Mouse (Mus musculus): Measurements from ENCODE around the gene St5. TPM values are rescaled to one million over a fixed set of nuclear protein-coding genes. Genes with fewer than 3 reads are reported as not detected.

The St5 gene
- polyA plus RNA-seq, 1 experiment from 2014 or later: 61.2 TPM

DNA sequence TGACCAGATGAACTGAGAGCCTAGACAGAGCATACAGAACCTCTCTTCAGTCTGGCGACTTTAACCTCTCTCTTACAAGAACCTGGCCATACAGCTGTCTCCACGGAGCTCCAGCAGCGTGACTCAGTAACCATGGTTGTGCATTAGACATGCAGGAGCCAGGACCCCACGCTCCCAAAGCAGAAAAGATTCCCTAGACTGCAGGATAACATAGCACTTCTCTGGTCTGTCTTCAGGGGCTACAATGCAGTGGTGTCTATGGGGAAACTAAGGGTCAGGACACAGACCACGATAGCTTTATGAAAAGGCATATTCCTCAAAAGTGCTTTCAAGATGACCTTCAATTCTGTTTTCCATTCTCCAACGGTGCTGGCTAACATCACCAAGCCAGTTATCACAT, 72.1 kb downstream of the St5 start:
- Histone ChIP-seq H3K4me3 (no peak overlapping the region), H3K9me3 (no peaks in the 10 kb centered on the region), H3K36me3 (no peaks in the 10 kb centered on the region), H3K9ac (no peak overlapping the region), H3K4me2 (no peak overlapping the region), H3K4me1 (peaks cover 28% of the 10 kb centered on the region), H3K27ac (no peak overlapping the region), H3K27me3 (no peaks in the 10 kb centered on the region)
- ATAC-seq (ENCODE audit: borderline replicate concordance, extremely low read depth, low FRiP score, low TSS enrichment): no peak
- WGBS: 73% methylated on average over 6 of the region's 6 CpGs

DNA sequence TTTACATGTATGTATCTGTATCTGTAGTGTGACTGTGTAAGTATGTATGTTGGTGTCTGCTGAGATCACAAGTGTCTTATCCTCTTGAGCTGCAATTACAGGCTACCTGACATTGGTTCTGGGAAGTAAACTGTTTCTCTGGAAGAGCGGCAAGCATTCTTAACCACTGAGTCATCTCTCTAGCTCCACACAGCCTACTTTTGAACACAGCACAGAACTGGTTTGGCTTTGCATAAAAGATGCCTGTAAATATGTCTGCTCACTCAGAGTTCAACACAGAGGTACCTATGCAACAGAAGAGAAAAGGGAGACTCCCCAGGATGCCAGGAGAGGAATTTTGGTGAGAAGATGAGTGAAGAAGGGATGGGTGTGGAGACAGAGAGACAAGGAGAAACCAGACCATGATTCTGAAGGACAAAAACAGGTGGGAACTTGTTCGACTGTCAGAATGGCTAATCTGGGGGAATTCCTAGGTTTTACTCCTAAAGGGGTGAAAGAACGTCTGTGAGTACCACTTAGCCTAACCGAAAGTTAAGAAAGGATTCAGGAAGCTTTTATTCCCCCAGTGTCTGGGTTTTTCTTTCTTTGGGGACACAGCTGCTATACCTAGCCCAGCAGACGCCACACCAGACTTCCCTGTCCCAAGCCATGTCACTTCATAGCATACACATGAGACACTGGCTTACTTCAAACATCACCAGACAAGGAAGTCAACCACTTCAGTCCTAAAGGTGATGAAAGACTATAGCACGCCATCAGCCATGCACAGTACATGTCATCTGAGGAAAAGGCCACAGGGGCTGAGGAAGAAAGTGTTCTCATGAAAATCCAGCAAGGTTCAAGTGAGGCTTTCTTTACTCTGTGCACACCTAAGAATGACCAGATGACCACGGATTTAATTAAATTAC, 73.3 kb downstream of the St5 start:
- Histone ChIP-seq H3K4me1 (peaks cover 28% of the 10 kb centered on the region), H3K4me3 (no peak overlapping the region), H3K27ac (peak overlapping the region; percentile 26), H3K36me3 (no peaks in the 10 kb centered on the region), H3K9ac (no peak overlapping the region), H3K4me2 (no peak overlapping the region), H3K9me3 (no peaks in the 10 kb centered on the region), H3K27me3 (no peaks in the 10 kb centered on the region)
- no peak for ATAC-seq (ENCODE audit: borderline replicate concordance, extremely low read depth, low FRiP score, low TSS enrichment)
- WGBS: 54% methylated on average over 7 of the region's 7 CpGs

DNA sequence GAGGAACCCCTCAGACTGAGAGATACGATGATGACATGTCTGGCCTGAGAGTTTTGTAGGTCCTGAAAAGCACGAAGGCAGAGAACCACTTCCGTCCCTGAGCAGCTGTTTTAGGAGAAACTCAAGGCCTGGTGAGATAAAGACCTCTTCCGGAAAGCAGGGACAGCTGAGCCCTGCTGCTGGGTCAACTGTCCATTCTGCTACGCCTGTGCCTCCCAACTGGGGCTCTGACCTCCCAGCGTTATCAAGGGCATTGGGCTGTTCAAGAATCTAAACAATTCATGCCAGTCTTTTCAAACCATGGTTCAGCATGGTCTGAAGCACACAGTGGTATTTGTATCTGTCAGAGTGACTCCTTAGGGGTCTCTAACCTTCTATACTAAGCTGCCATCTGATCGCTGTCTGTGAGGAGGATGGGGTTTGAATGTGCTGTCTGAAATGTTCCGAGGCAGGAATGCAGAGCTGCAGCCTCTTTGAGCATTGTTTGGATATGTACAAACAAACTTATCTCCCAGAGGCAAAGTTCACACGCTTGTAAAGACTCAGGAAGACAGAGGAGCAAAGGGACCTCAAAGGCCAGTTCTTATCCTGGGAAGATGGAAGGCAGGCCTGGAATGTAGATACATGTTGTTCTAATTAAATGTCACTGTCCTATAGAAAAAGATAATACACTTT, 74.3 kb downstream of the St5 start:
- H3K4me1 ChIP-seq: peaks cover 28% of the 10 kb centered on the region
- H3K36me3 ChIP-seq: no peaks in the 10 kb centered on the region
- H3K9ac ChIP-seq: no peak overlapping the region
- no peak overlapping the region for H3K4me2 ChIP-seq
- no peak overlapping the region for H3K4me3 ChIP-seq
- no peaks in the 10 kb centered on the region for H3K27me3 ChIP-seq
- H3K9me3 ChIP-seq: no peaks in the 10 kb centered on the region
- peak overlapping the region; percentile 26 for H3K27ac ChIP-seq
- ATAC-seq (ENCODE audit: borderline replicate concordance, extremely low read depth, low FRiP score, low TSS enrichment): peak; percentile 51; the same call in 1 of the 2 replicates
- 24% methylated on average over 9 of the region's 9 CpGs for WGBS

DNA sequence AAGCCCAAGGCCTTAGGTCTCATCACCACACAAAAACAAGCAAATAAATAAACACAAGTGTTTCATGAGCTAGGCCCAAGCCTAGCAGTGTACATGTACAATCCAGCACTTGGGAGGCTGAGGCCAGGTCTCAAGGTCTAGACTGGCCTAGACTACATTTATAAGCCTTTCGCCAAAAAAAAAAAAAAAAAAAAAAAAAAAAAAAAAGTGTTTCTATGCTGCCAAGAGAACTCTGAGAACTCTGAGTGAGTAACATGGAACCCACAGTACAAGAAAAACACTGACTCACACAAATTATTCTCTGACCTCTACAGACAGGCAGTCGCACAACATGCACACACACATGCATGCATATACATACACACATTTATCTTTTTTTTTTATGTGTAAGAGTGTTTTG, 75.6 kb downstream of the St5 start:
- no peaks in the 10 kb centered on the region for H3K36me3 ChIP-seq
- no peak overlapping the region for H3K4me2 ChIP-seq
- no peak for ATAC-seq (ENCODE audit: borderline replicate concordance, extremely low read depth, low FRiP score, low TSS enrichment)
- 87% methylated on average over 2 of the region's 2 CpGs for WGBS
- H3K4me1 ChIP-seq: peaks cover 24% of the 10 kb centered on the region
- no peak overlapping the region for H3K9ac ChIP-seq
- H3K4me3 ChIP-seq: no peak overlapping the region
- H3K27me3 ChIP-seq: no peaks in the 10 kb centered on the region
- H3K27ac ChIP-seq: no peak overlapping the region
- no peaks in the 10 kb centered on the region for H3K9me3 ChIP-seq

DNA sequence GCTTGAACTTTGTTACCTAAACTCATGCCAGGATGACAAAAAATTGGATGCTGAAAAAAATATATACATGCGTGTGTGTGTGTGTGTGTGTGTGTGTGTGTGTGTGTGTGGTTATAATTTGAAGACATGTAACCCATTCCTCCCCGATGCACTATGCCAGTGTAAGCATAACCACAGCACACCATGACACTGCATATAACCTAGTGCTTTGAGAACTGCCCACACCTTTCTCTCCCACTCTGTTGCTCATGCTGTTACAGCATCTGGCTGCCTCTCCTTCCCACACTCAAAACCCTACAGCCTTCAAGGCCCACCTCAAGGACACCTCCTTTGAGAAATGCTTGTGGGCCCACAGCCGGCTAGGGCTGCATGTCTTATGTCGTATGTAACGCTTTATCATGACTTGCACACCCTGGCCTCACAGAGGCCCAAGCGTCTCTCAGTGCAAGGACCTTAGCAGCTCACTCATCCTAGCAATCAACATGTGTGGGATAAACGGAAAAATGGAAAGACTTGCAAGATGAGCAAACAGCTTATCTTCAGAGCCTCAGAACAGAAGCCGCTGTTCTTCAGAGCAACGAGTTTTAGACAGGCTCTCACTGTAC, 81.1 kb downstream of the St5 start:
- H3K27ac ChIP-seq: peak overlapping the region; percentile 26; the same call in 1 of the 2 replicates
- no peak overlapping the region for H3K4me2 ChIP-seq
- 57% methylated on average over 9 of the region's 9 CpGs for WGBS
- no peak overlapping the region for H3K4me3 ChIP-seq
- no peaks in the 10 kb centered on the region for H3K9me3 ChIP-seq
- ATAC-seq (ENCODE audit: borderline replicate concordance, extremely low read depth, low FRiP score, low TSS enrichment): no peak
- no peaks in the 10 kb centered on the region for H3K27me3 ChIP-seq
- H3K4me1 ChIP-seq: peaks cover 37% of the 10 kb centered on the region
- no peak overlapping the region for H3K9ac ChIP-seq
- H3K36me3 ChIP-seq: no peaks in the 10 kb centered on the region

DNA sequence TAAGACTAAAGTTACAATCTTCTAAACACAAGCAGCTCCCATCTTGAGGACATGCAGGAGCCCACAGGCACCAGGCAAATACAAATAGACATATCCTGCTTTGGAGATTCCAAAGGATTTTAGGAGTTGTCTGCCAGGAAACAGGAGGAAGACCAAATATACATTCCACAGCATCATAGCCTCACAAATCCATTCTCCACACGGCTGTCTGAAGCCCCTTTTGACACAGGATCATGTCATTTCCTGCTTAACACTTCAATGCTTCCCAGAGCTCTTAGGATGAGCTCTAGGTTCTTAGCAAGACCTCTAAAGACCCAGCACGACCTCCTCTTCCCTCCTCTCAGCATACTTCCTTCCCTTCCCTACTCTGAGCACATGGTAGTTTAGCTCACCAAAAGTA, 82.4 kb downstream of the St5 start:
- ATAC-seq (ENCODE audit: borderline replicate concordance, extremely low read depth, low FRiP score, low TSS enrichment): no peak
- H3K4me1 ChIP-seq: peaks cover 51% of the 10 kb centered on the region
- H3K4me2 ChIP-seq: no peak overlapping the region
- WGBS: 18% methylated on average over 2 of the region's 2 CpGs
- H3K9ac ChIP-seq: no peak overlapping the region
- no peaks in the 10 kb centered on the region for H3K9me3 ChIP-seq
- no peak overlapping the region for H3K4me3 ChIP-seq
- peak overlapping the region; percentile 72 for H3K27ac ChIP-seq
- no peaks in the 10 kb centered on the region for H3K27me3 ChIP-seq
- H3K36me3 ChIP-seq: no peaks in the 10 kb centered on the region

DNA sequence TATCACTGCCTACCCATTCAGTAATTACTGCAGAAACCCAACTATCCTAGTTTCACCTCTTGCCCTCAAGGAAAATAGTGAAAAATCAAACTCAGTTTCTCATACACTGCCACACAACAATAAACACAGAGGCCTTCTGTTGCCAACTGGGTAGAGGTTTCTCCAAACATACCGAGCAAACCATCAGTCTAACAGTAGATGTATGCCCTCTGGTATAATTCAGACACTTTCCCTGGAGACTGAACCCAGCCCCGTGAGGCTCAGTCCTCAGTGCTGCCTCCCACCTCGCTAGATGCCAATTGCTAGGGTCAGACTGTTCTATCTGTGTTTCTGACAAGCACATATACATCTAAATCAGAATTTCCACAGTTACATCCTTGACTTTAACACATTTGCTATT, 83.1 kb downstream of the St5 start:
- 61% methylated on average over 3 of the region's 3 CpGs for WGBS
- no peak overlapping the region for H3K9ac ChIP-seq
- no peaks in the 10 kb centered on the region for H3K36me3 ChIP-seq
- H3K4me1 ChIP-seq: peaks cover 57% of the 10 kb centered on the region
- no peak for ATAC-seq (ENCODE audit: borderline replicate concordance, extremely low read depth, low FRiP score, low TSS enrichment)
- no peaks in the 10 kb centered on the region for H3K9me3 ChIP-seq
- no peaks in the 10 kb centered on the region for H3K27me3 ChIP-seq
- H3K4me3 ChIP-seq: no peak overlapping the region
- H3K4me2 ChIP-seq: no peak overlapping the region
- H3K27ac ChIP-seq: peak overlapping the region; percentile 72

DNA sequence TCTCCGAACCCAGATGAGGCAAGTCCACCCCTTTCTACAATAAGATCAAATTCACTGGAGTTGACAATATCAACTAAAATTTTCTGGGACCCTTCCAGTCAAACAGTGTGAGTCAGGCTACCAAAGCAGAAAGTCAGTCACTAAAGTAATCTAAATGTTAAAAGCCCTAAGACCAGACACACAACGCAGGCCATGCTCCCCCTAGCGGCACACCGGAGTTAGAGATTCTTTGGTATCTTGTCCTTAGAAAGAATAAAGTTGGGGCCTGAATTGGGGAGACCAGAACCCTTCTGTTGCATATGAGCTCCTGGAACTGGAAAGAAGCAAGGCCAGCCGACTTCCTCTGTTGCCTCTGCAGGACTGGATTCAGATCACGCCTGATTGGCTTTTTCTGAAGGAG, 84.7 kb downstream of the St5 start:
- no peak for ATAC-seq (ENCODE audit: borderline replicate concordance, extremely low read depth, low FRiP score, low TSS enrichment)
- 26% methylated on average over 6 of the region's 6 CpGs for WGBS

DNA sequence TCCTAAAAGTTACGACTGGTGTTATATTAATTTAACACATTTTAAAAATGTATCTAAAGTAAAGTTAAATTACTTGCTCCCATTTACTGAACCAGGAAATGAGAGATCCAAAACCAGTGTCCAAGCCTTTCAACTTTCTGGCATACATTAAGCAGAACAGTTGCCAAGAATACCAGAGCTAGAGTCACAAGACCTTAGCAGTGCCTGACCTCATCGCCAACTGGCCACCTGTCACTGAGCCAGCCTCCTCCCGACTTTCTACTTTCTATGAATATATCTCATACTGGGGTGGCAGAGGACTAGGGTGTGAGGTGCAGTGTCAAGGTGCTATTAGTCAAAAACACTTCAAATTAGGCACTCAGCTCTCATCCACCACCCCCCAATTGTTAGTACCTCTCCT, 85.6 kb downstream of the St5 start:
- Histone ChIP-seq H3K36me3 (peaks cover 2% of the 10 kb centered on the region; the same call in 1 of the 2 replicates), H3K9me3 (no peaks in the 10 kb centered on the region), H3K4me2 (no peak overlapping the region), H3K27ac (peak overlapping the region; percentile 91; the same call in 1 of the 2 replicates), H3K9ac (no peak overlapping the region), H3K4me1 (peaks cover 77% of the 10 kb centered on the region), H3K27me3 (no peaks in the 10 kb centered on the region), H3K4me3 (no peak overlapping the region)
- ATAC-seq (ENCODE audit: borderline replicate concordance, extremely low read depth, low FRiP score, low TSS enrichment): no peak
- WGBS: 40% methylated on average over 3 of the region's 3 CpGs

More for the DNA sequence above, 84.7 kb downstream of the St5 start:
- Histone ChIP-seq H3K9me3 (no peaks in the 10 kb centered on the region), H3K36me3 (no peaks in the 10 kb centered on the region), H3K4me1 (peaks cover 73% of the 10 kb centered on the region), H3K4me2 (no peak overlapping the region), H3K27ac (no peak overlapping the region), H3K4me3 (no peak overlapping the region), H3K9ac (no peak overlapping the region), H3K27me3 (no peaks in the 10 kb centered on the region)

DNA sequence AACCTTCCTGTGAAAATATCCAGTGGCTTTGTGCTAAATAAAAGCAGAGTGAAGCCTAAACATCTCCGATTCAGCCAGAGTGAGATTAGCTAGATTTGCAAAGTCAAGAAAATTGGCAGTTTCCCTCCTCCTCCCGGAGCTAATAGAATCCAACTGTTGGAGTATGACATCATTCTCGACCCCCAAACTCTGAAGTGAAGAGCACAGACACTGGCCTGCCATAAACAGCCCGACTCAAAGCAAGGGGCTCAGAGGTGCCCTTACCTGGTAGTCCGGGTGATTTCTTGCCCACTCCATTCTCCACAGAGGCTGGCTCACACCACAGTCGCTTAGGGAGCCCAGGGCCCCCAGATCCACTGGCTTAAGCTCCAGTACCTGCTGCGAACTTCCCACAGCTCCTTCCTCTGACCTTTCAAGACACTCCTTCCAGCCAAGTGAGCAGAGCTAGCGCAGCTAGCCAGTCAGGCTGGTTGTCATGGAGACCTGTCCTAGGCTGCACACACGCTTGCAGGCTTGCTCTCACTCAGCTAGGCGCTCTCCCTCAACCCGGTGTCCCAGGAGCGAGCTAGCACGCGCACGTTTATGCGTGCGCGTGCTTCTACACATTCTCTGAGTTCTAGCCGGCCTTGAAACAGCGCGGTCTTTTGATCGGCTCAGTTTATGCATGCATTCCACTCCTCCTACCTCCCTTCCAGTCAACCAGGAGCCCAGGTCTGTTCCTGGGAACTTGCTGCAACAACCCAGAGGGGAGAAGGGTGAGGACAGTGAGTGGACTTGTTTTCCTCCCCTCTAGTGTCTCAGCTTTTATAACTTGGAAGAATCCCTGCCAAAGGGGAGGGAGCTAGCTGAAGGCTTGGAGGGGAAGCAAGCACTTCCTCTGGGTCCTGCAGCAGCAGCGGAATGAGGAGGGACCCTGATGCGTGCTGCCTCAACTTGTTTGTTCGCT, 87.1 kb downstream of the St5 start:
- H3K9ac ChIP-seq: peak overlapping the region; percentile 39
- peaks cover 4% of the 10 kb centered on the region; the same call in 1 of the 2 replicates for H3K36me3 ChIP-seq
- H3K27ac ChIP-seq: peak overlapping the region; percentile 91
- H3K4me1 ChIP-seq: peaks cover 66% of the 10 kb centered on the region
- peak overlapping the region; percentile 38 for H3K4me3 ChIP-seq
- no peaks in the 10 kb centered on the region for H3K9me3 ChIP-seq
- 5% methylated on average over 25 of the region's 25 CpGs for WGBS
- H3K27me3 ChIP-seq: no peaks in the 10 kb centered on the region
- peak overlapping the region; percentile 59 for H3K4me2 ChIP-seq
- peak; percentile 91 for ATAC-seq (ENCODE audit: borderline replicate concordance, extremely low read depth, low FRiP score, low TSS enrichment)

DNA sequence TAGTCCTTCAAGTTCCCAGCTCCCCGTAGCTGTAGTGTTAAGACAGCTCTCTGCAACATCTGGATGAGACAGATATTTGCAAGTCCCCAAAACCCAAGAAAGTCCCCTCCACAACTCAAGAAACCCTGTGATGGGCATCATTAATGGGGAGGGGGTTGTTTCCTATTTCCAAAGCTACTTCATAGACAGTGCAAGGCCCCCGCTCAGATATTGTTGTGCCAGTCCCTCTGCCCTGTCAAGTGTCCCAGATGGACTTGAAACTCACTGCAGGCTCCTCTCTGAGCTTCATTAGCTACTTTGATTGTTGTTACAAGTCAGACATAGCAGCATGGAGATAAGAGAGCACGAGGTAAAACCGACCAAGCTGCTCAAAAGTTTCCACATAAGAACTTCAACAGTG, 87.8 kb downstream of the St5 start:
- peak overlapping the region; percentile 59 for H3K4me2 ChIP-seq
- H3K4me1 ChIP-seq: peaks cover 59% of the 10 kb centered on the region
- H3K27me3 ChIP-seq: no peaks in the 10 kb centered on the region
- H3K4me3 ChIP-seq: peak overlapping the region; percentile 38
- H3K27ac ChIP-seq: peak overlapping the region; percentile 91
- ATAC-seq (ENCODE audit: borderline replicate concordance, extremely low read depth, low FRiP score, low TSS enrichment): no peak
- H3K9me3 ChIP-seq: no peaks in the 10 kb centered on the region
- H3K36me3 ChIP-seq: peaks cover 4% of the 10 kb centered on the region; the same call in 1 of the 2 replicates
- WGBS: 32% methylated on average over 4 of the region's 4 CpGs
- peak overlapping the region; percentile 27 for H3K9ac ChIP-seq
